Mouse (Mus musculus) cerebellum, adult 2 months (tissue): ENCODE results near the gene Kcne3.

Experiments used
- CTCF ChIP-seq: fragments of 200-500 bp; IDR thresholded peaks from 2 replicates; pipeline ENCODE4 v1.5.1; 2011; ENCODE audit warnings: low read depth, mild to moderate bottlenecking, control low read depth, low read length, moderate library complexity, borderline replicate concordance; ENCODE audit not compliant: insufficient read depth
- POLR2A ChIP-seq: fragments of 200-500 bp; IDR thresholded peaks from 2 replicates; pipeline ENCODE4 v1.6.1; 2011; ENCODE audit warnings: low read length, control low read depth, borderline replicate concordance; ENCODE audit not compliant: insufficient read depth

GRCm38 (mm10) chr7:100190167-100190566 lies 13.9 kb downstream of the Kcne3 start:
- TF ChIP-seq POLR2A, result no peak
- no peak for TF ChIP-seq CTCF
